Mouse (Mus musculus): ENCODE data around the gene Mmp11.

DNA sequence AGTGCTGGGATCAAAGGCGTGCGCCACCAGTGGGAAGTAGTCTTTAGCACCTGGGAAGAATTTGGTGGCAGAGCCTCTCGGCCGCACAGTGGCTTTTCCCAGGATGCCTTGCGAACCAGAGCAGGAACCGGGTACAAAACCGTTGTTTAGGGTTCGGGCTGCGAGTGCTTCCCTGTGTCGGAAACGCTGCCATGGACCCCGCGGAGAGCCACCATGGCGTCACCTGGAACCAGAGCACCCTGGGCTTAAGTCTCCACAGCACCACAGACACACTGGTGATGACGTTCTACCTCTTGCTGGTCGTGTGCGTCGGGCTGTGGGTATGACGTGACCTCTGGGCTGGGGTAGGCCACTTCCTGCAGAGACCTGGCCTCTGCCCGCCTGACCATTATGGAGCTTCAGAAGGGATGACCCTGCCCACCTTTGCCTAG, 18.1 kb upstream of the Mmp11 start, which contains the start of gene Gm5134:
- TF ChIP-seq EP300 (IDR thresholded peaks at IDR 0.05; ENCODE audit: low read depth) (no peak), CTCF (IDR thresholded peaks at IDR 0.05; ENCODE audit: low read depth) (no peak)

Data from heart, postnatal 0 days (tissue).